Mouse (Mus musculus): Measurements from ENCODE around the gene Bmper.

GRCm38 (mm10) chr9:23256576-23256975, 33.7 kb downstream of the Bmper start:
- no peak for TF ChIP-seq GATA1 (IDR thresholded peaks at IDR 0.05; ENCODE audit: low read length)
- no peak for TF ChIP-seq TAL1 (IDR thresholded peaks at IDR 0.05; ENCODE audit: low read length)

Data from erythroblast, embryonic 14.5 days (primary cell).